Mouse (Mus musculus): Measurements from ENCODE around the gene Nfia. TPM values are rescaled to one million over a fixed set of nuclear protein-coding genes. Genes with fewer than 3 reads are reported as not detected.
A peak's percentile ranks its signal among the peaks of the same experiment; 100 is the strongest.

Gene Nfia
- total RNA-seq, 2 experiments from 2014 or later, result 57.0 to 57.8 TPM

GRCm38 (mm10) chr4:98051326-98051725 is 278.8 kb downstream of the Nfia start:
- intact Hi-C loops (cut with DNase I), result no loop called here
- no peak for DNase-seq
- TF ChIP-seq CTCF (IDR thresholded peaks at IDR 0.05), result no peak
- Histone ChIP-seq H3K27ac (no peak overlapping the region), H3K4me3 (no peak overlapping the region)

- H3K4me3 ChIP-seq, result no peak overlapping the region
- H3K27ac ChIP-seq, result peak overlapping the region; percentile 31; the same call in 1 of the 2 replicates
- no peak for TF ChIP-seq CTCF (IDR thresholded peaks at IDR 0.05)
- DNase-seq, result no peak
- intact Hi-C loops (cut with DNase I), result no loop called here
Observed at GRCm38 (mm10) chr4:98055036-98055435, 282.5 kb downstream of the Nfia start.

- no peak for TF ChIP-seq CTCF (IDR thresholded peaks at IDR 0.05)
- Histone ChIP-seq H3K27ac (peak overlapping the region; percentile 78), H3K4me3 (no peak overlapping the region)
- intact Hi-C loops (cut with DNase I), result no loop called here
- no peak for DNase-seq
Observed at GRCm38 (mm10) chr4:98056396-98057020, 284.0 kb downstream of the Nfia start.

GRCm38 (mm10) chr4:98057246-98057645 is 284.7 kb downstream of the Nfia start:
- Histone ChIP-seq H3K4me3 (peak overlapping the region; percentile 52), H3K27ac (peak overlapping the region; percentile 78)
- no peak for TF ChIP-seq CTCF (IDR thresholded peaks at IDR 0.05)
- no peak for DNase-seq
- intact Hi-C loops (cut with DNase I), result no loop called here

GRCm38 (mm10) chr4:98057721-98058120 is 285.2 kb downstream of the Nfia start:
- TF ChIP-seq CTCF (IDR thresholded peaks at IDR 0.05), result no peak
- H3K4me3 ChIP-seq, result peak overlapping the region; percentile 52
- peak; percentile 67 for DNase-seq
- intact Hi-C loops (cut with DNase I), result no loop called here
- H3K27ac ChIP-seq, result peak overlapping the region; percentile 78

GRCm38 (mm10) chr4:98058182-98058581 is 285.6 kb downstream of the Nfia start:
- Histone ChIP-seq H3K27ac (peak overlapping the region; percentile 78), H3K4me3 (no peak overlapping the region)
- no peak for DNase-seq
- intact Hi-C loops (cut with DNase I), result no loop called here
- TF ChIP-seq CTCF (IDR thresholded peaks at IDR 0.05), result no peak

- intact Hi-C loops (cut with DNase I), result no loop called here
- no peak for DNase-seq
- Histone ChIP-seq H3K27ac (no peak overlapping the region), H3K4me3 (no peak overlapping the region)
- TF ChIP-seq CTCF (IDR thresholded peaks at IDR 0.05), result no peak
Observed at GRCm38 (mm10) chr4:98060601-98061000, 288.1 kb downstream of the Nfia start.

GRCm38 (mm10) chr4:98061086-98061485 is 288.6 kb downstream of the Nfia start:
- intact Hi-C loops (cut with DNase I), result no loop called here
- no peak for TF ChIP-seq CTCF (IDR thresholded peaks at IDR 0.05)
- H3K4me3 ChIP-seq, result no peak overlapping the region
- no peak overlapping the region for H3K27ac ChIP-seq
- no peak for DNase-seq

GRCm38 (mm10) chr4:98063280-98063679 is 290.7 kb downstream of the Nfia start:
- no peak overlapping the region for H3K4me3 ChIP-seq
- no peak for TF ChIP-seq CTCF (IDR thresholded peaks at IDR 0.05)
- no peak overlapping the region for H3K27ac ChIP-seq
- intact Hi-C loops (cut with DNase I), result no loop called here
- DNase-seq, result no peak

- H3K27ac ChIP-seq, result no peak overlapping the region
- no peak for DNase-seq
- intact Hi-C loops (cut with DNase I), result no loop called here
- TF ChIP-seq CTCF (IDR thresholded peaks at IDR 0.05), result no peak
- no peak overlapping the region for H3K4me3 ChIP-seq
Observed at GRCm38 (mm10) chr4:98076106-98076505, 303.6 kb downstream of the Nfia start.

GRCm38 (mm10) chr4:98076624-98077023 is 304.1 kb downstream of the Nfia start:
- intact Hi-C loops (cut with DNase I), result no loop called here
- no peak overlapping the region for H3K27ac ChIP-seq
- no peak for DNase-seq
- no peak overlapping the region for H3K4me3 ChIP-seq
- TF ChIP-seq CTCF (IDR thresholded peaks at IDR 0.05), result no peak

GRCm38 (mm10) chr4:98080586-98080985 is 308.1 kb downstream of the Nfia start:
- Histone ChIP-seq H3K4me3 (no peak overlapping the region), H3K27ac (no peak overlapping the region)
- no peak for DNase-seq
- intact Hi-C loops (cut with DNase I), result no loop called here
- no peak for TF ChIP-seq CTCF (IDR thresholded peaks at IDR 0.05)

- intact Hi-C loops (cut with DNase I), result no loop called here
- DNase-seq, result no peak
- Histone ChIP-seq H3K4me3 (no peak overlapping the region), H3K27ac (no peak overlapping the region; the same call in 1 of the 2 replicates)
- no peak for TF ChIP-seq CTCF (IDR thresholded peaks at IDR 0.05)
Observed at GRCm38 (mm10) chr4:98081962-98082361, 309.4 kb downstream of the Nfia start.

- no peak overlapping the region for H3K4me3 ChIP-seq
- H3K27ac ChIP-seq, result no peak overlapping the region
- no peak for DNase-seq
- no peak for TF ChIP-seq CTCF (IDR thresholded peaks at IDR 0.05)
- intact Hi-C loops (cut with DNase I), result no loop called here
Observed at GRCm38 (mm10) chr4:98082512-98082911, 310.0 kb downstream of the Nfia start.
